Mouse (Mus musculus) hindbrain, embryonic 13.5 days (tissue): ENCODE data around the gene Radil. TPM values are rescaled to one million over a fixed set of nuclear protein-coding genes. Genes with fewer than 3 reads are reported as not detected.

Source experiments
- ATAC-seq: fragments of 200-750 bp; cut with Nextera tagmentation; 2 replicates; pipeline ENCODE4 v1.8.0; 2017; ENCODE audit warnings: moderate TSS enrichment; ENCODE audit not compliant: low FRiP score
- H3K27ac ChIP-seq: fragments of 300-500 bp; sonication (generic); 2 replicates; pipeline ENCODE4 v1.5.1; 2015; ENCODE audit warnings: inconsistent platforms, mild to moderate bottlenecking, moderate library complexity
- H3K27me3 ChIP-seq: fragments of 300-500 bp; sonication (generic); 2 replicates; pipeline ENCODE4 v1.6.1; 2015; ENCODE audit warnings: mild to moderate bottlenecking, inconsistent platforms
- H3K36me3 ChIP-seq: fragments of 300-500 bp; sonication (generic); 2 replicates; pipeline ENCODE4 v1.6.1; 2015; ENCODE audit warnings: mild to moderate bottlenecking, inconsistent platforms
- H3K4me1 ChIP-seq: fragments of 300-500 bp; sonication (generic); replicated peaks from 2 replicates; pipeline ENCODE4 v1.6.1; 2015; ENCODE audit warnings: inconsistent platforms
- H3K4me2 ChIP-seq: fragments of 300-500 bp; sonication (generic); 2 replicates; pipeline ENCODE4 v1.6.1; 2015; ENCODE audit warnings: inconsistent platforms, mild to moderate bottlenecking, moderate library complexity
- H3K4me3 ChIP-seq: fragments of 300-500 bp; sonication (generic); 2 replicates; pipeline ENCODE4 v1.5.1; 2015; ENCODE audit warnings: mild to moderate bottlenecking, inconsistent platforms
- H3K9ac ChIP-seq: fragments of 300-500 bp; sonication (generic); 2 replicates; pipeline ENCODE4 v1.6.1; 2015; ENCODE audit warnings: mild to moderate bottlenecking, inconsistent platforms
- H3K9me3 ChIP-seq: fragments of 300-500 bp; sonication (generic); 2 replicates; pipeline ENCODE4 v1.6.1; 2016; ENCODE audit warnings: inconsistent platforms
- WGBS: fragments of 180-500 bp; shearing (Covaris S2); methylation state at CpG from one replicate; pipeline ENCODE4 v1.1.7; 2015; 5-methylcytosine and 5-hydroxymethylcytosine counted together
- polyA plus RNA-seq: library from polyadenylated mRNA; unstranded; fragments of >200 nt; fragmentation: Nextera tagmentation; extraction: Ambion mirVana; gene quantifications from 2 replicates; pipeline ENCODE4 v1.2.1, GENCODE M21; 2015

Gene Radil
- polyA plus RNA-seq, 1 experiment from 2014 or later = 12.9 TPM

DNA sequence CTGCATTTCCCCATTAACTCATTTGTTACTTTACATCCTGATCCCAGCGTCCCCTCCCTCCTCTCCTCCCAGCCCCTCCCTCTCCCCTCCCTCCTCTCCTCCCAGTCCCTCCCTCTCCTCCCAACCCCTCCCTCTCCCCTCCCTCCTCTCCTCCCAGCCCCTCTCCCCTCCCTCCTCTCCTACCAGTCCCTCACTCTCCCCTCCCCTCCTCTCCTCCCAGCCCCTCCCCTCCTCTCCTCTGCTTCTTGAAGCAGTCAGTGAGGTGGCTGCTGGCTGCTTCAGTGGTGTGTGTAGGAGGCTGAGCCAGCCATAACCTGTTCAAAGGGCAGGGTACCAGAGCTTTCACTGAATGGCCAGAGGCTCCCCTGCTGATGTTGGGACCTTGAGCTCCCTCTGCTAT is 99.1 kb downstream of the Radil start:
- WGBS = 6% methylated on average over 1 of the region's 1 CpGs
- ATAC-seq = no peak
- H3K4me1 ChIP-seq = peaks cover 14% of the 10 kb centered on the region
- no peaks in the 10 kb centered on the region for H3K27me3 ChIP-seq
- no peak overlapping the region for H3K9ac ChIP-seq
- H3K27ac ChIP-seq = no peak overlapping the region
- peaks cover 68% of the 10 kb centered on the region for H3K36me3 ChIP-seq
- no peak overlapping the region for H3K4me2 ChIP-seq
- H3K4me3 ChIP-seq = no peak overlapping the region
- H3K9me3 ChIP-seq = no peaks in the 10 kb centered on the region

DNA sequence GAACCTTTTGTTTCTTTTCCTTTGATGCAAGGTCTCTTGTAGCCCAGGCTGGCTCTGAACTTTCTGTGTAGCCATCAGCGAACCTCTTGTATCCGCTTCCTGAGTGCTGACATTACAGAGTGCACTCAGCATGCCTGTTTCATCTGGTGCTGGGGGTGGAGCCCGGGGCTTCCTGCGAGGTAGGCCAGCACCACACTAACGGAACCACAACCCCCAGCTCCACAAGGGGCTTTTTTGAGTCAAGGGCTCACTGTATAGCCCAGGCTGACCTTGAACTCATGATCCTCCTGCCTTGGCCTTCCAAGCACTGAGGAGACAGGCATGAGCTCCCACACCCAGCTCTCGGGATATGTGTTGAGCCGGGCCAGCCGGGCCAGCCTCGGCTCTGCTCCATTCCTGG is 100.1 kb downstream of the Radil start:
- no peak for ATAC-seq
- H3K9me3 ChIP-seq = no peaks in the 10 kb centered on the region
- H3K4me2 ChIP-seq = no peak overlapping the region
- no peak overlapping the region; the same call in none of the 2 replicates for H3K9ac ChIP-seq
- no peak overlapping the region for H3K4me3 ChIP-seq
- peaks cover 19% of the 10 kb centered on the region for H3K4me1 ChIP-seq
- 89% methylated on average over 9 of the region's 9 CpGs for WGBS
- H3K27me3 ChIP-seq = no peaks in the 10 kb centered on the region
- H3K27ac ChIP-seq = peak overlapping the region; percentile 12; the same call in 1 of the 2 replicates
- H3K36me3 ChIP-seq = peaks cover 59% of the 10 kb centered on the region

DNA sequence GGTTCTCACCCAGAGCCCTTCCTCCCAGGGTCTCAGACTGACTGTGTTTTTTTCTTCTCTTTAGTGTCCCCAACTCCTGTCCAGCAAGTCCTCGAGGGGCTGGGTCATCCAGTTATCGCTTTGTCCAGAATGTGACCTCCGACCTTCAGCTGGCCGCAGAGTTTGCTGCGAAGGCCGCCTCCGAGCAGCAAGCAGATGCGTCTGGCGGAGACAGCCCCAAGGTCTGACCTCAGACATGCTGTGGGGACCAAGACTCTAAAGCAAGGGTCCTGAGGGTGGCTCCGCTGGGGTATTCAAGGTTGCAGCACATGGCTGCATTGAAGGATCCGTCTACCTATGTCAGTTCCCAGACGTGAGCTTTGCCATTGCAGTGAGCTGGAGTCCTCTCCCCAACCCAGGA is 102.3 kb downstream of the Radil start:
- 45% methylated on average over 12 of the region's 12 CpGs for whole genome bisulfite sequencing

DNA sequence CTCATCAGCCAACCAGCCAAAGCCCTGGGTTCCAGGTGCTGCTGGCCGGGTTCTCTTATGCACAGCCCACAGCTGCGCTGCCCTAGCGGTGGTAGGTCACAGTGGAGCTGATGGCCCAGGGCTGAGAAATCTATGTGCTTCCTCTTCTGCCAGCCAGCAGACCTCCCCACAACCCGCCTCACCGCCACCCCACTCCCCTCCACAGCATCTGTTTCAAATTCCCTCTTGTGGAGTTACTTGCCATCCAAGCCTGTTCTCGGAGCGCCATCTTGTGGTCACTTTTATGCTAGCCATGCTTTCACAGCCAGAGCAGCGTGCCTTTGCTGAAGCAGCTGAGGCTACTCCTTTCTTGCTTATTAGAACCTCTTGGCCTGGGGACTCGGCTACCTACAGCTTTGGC is 102.8 kb downstream of the Radil start:
- H3K9me3 ChIP-seq = no peaks in the 10 kb centered on the region
- peak; percentile 70 for ATAC-seq
- H3K4me1 ChIP-seq = peaks cover 45% of the 10 kb centered on the region
- H3K36me3 ChIP-seq = peaks cover 33% of the 10 kb centered on the region
- H3K9ac ChIP-seq = peak overlapping the region; percentile 40; the same call in 1 of the 2 replicates
- peak overlapping the region; percentile 72 for H3K27ac ChIP-seq
- H3K4me2 ChIP-seq = no peak overlapping the region
- no peaks in the 10 kb centered on the region for H3K27me3 ChIP-seq
- H3K4me3 ChIP-seq = no peak overlapping the region
- WGBS = 6% methylated on average over 9 of the region's 9 CpGs

More for the DNA sequence above, 102.3 kb downstream of the Radil start:
- no peak overlapping the region for H3K4me3 ChIP-seq
- H3K27ac ChIP-seq = no peak overlapping the region
- no peak overlapping the region for H3K4me2 ChIP-seq
- no peak for ATAC-seq
- H3K27me3 ChIP-seq = no peaks in the 10 kb centered on the region
- H3K9me3 ChIP-seq = no peaks in the 10 kb centered on the region
- H3K4me1 ChIP-seq = peaks cover 40% of the 10 kb centered on the region
- H3K36me3 ChIP-seq = peaks cover 39% of the 10 kb centered on the region
- no peak overlapping the region for H3K9ac ChIP-seq

DNA sequence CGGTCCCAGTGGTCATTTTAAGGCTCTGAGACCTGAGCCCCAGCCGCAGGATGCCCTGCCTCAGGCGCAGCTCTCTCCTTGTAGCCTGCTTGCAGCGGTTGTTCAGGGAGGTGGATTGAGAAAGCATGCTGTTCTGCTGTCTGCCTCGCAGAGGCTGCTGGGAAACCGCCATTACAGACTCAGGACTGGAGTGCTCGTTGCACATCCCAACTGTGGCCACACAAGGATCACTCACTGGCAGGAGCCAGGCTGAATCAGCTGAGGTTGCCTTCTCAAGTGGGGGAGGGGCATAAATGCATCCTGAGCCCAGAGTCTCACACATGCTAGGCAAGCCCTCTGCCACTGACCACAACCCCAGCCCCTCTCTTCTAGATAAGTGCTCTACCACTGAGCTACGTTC is 105.2 kb downstream of the Radil start:
- H3K4me3 ChIP-seq = no peak overlapping the region
- H3K27me3 ChIP-seq = no peaks in the 10 kb centered on the region
- peak overlapping the region; percentile 51; the same call in 1 of the 2 replicates for H3K9ac ChIP-seq
- no peak overlapping the region for H3K4me2 ChIP-seq
- H3K4me1 ChIP-seq = peaks cover 64% of the 10 kb centered on the region
- no peak for ATAC-seq
- peak overlapping the region; percentile 71 for H3K27ac ChIP-seq
- WGBS = 47% methylated on average over 8 of the region's 8 CpGs
- no peaks in the 10 kb centered on the region for H3K9me3 ChIP-seq
- peaks cover 18% of the 10 kb centered on the region for H3K36me3 ChIP-seq

DNA sequence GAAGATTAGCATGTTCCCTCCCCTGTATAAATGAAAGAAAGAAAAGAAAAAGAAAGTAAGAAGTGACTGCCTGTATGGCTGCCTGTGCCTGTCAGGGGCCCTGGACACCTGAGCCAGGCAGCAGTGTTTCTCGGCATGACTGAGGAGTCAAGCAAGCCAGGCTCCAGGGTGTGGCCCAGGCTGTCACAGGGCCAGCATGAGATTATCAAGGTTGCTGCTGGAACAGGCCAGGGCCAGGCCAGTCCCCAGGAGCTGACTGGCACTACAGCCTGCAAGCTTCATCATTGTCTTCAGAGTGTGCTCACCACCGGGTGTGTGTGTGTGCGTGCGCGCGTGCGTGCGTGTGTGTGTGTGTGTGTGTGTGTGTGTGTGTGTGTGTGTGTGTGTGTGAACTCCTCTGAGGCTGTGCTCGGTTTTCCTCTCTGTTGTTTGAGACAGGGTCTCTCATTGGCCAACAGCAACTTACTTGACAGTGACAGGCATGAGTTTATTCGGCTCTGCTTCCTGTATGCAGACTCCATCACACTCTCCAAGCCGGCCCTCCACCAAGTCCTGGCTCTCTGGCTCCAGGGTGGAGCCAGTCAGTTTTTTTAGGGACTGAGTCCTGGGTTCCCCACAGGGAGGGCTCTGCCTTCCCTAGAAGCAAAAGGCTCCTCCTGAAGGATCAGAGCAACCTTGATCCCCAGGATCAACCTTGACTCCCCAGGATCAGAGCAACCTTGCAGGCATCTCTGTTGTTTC is 105.9 kb downstream of the Radil start:
- H3K27ac ChIP-seq = peak overlapping the region; percentile 71
- peak overlapping the region; percentile 51; the same call in 1 of the 2 replicates for H3K9ac ChIP-seq
- H3K4me2 ChIP-seq = no peak overlapping the region
- 68% methylated on average over 11 of the region's 11 CpGs for WGBS
- H3K27me3 ChIP-seq = no peaks in the 10 kb centered on the region
- peaks cover 11% of the 10 kb centered on the region for H3K36me3 ChIP-seq
- H3K9me3 ChIP-seq = no peaks in the 10 kb centered on the region
- peaks cover 71% of the 10 kb centered on the region for H3K4me1 ChIP-seq
- no peak overlapping the region for H3K4me3 ChIP-seq
- no peak for ATAC-seq

DNA sequence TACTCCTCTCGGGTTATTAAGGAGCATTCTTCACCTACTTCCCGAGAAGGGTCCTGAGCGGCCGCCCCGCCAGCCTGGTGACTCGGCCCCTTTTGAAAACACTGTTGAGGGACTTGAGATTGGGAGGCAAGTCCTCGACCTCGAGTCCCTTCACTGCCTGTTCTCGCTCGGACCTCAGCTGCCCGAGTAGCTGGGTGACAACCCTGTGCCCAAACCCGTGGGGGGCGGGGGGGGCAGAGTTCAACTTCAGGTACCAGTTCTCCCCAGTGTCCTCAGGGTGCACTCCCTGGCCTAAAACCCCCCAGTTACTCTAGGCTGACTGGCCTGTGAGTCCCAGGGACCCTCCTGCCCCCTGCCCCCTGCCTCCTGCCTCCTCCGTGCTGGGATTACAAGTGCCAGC is 106.9 kb downstream of the Radil start:
- H3K27ac ChIP-seq = no peak overlapping the region
- WGBS = 78% methylated on average over 14 of the region's 14 CpGs
- no peak overlapping the region for H3K4me3 ChIP-seq
- no peak for ATAC-seq
- no peak overlapping the region for H3K4me2 ChIP-seq
- peaks cover 81% of the 10 kb centered on the region for H3K4me1 ChIP-seq
- H3K27me3 ChIP-seq = no peaks in the 10 kb centered on the region
- H3K9ac ChIP-seq = no peak overlapping the region
- no peaks in the 10 kb centered on the region for H3K9me3 ChIP-seq
- H3K36me3 ChIP-seq = peaks cover 2% of the 10 kb centered on the region; the same call in 1 of the 2 replicates

DNA sequence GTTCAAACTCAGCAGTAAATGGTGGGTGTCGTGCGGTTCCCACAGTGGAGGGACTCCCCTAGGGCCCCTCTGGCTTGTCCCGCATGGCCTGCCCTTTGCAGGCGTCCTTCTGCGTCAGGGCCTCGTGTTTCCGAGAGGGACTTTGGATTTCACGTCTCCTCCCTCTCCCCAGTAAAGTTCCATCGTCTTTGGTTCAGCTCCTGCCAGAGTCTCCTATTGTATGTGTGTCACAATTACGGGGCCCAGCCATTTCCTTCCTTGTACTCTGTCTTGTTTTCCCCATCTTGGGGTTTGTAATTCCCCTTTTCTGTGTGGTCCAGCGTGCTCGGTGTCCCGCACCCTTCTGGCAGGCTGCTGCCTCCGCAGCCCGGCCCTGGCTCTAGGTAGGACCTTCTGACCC is 107.4 kb downstream of the Radil start:
- 58% methylated on average over 15 of the region's 15 CpGs for WGBS
- ATAC-seq = no peak
- no peak overlapping the region for H3K4me2 ChIP-seq
- H3K27ac ChIP-seq = no peak overlapping the region
- no peaks in the 10 kb centered on the region for H3K27me3 ChIP-seq
- 0 out of 2 replicates have a peak, but pooled peaks cover 3% of the 10 kb centered on the region for H3K36me3 ChIP-seq
- H3K9ac ChIP-seq = no peak overlapping the region; the same call in 1 of the 2 replicates
- no peaks in the 10 kb centered on the region for H3K9me3 ChIP-seq
- H3K4me1 ChIP-seq = peaks cover 83% of the 10 kb centered on the region
- no peak overlapping the region for H3K4me3 ChIP-seq

DNA sequence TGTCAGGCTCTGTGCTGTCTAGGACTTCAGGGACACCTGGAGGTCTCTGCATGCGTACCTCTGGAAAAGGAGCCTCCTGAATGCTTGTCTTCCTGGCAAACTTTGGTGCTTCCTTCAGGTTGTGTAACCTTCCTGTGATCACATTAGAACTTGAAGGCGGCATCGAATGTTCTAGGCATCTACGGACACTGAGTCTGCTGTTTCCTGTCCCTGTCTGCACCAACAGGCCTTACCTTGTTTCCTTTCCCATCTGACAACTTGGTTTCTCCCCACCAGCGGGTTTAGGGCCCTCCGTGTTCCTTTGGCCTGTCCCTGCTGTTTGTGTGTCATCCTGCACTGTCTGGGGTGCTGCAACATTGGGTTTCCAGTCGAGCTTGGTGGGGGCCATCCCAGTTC is 108.9 kb downstream of the Radil start:
- no peak overlapping the region for H3K9ac ChIP-seq
- no peak for ATAC-seq
- H3K27ac ChIP-seq = peak overlapping the region; percentile 84; the same call in 1 of the 2 replicates
- H3K36me3 ChIP-seq = 0 out of 2 replicates have a peak, but pooled peaks cover 12% of the 10 kb centered on the region
- no peak overlapping the region for H3K4me3 ChIP-seq
- H3K27me3 ChIP-seq = no peaks in the 10 kb centered on the region
- 89% methylated on average over 7 of the region's 7 CpGs for WGBS
- peaks cover 73% of the 10 kb centered on the region for H3K4me1 ChIP-seq
- no peak overlapping the region for H3K4me2 ChIP-seq
- no peaks in the 10 kb centered on the region for H3K9me3 ChIP-seq

DNA sequence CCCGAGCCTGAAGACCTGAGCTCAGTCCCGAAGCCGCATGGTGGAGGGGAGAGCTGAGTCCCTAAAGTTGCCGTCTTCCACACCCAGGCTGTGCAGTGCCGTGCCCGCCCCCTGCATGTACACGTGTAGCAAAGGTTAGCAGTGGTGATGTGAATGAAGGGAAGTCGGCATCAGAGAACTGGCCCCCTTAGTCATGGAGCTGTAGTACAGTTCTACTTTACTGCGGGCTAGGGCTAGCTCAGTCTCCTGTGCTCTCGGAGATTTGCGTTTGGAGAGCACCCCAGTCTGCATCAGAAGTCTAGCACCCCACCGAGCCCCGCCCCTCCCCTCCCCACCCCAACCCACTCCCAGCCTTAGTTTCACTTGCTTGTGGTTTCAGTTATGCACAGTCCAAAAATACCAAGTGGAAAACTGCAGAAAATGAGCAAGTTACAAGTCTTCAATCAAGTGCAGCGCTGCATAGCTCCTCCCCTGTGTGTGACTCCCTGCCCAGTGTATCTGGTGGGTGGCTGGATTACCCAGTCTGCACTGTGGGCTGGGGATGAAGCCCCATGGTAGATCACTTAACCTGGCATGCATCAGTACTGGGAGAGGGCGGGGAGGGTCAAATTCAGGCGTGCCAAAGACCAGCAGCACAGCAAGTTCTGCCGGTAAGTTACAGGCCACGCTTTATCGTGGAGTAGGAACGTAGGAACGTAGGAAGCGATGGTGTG is 109.4 kb downstream of the Radil start:
- no peak for ATAC-seq
- H3K9me3 ChIP-seq = no peaks in the 10 kb centered on the region
- H3K27ac ChIP-seq = peak overlapping the region; percentile 84
- WGBS = 53% methylated on average over 22 of the region's 22 CpGs
- H3K4me3 ChIP-seq = 0 out of 2 replicates have a peak overlapping the region, but pooled peaks have one; percentile 20
- peak overlapping the region; percentile 49 for H3K4me2 ChIP-seq
- peaks cover 73% of the 10 kb centered on the region for H3K4me1 ChIP-seq
- H3K9ac ChIP-seq = peak overlapping the region; percentile 46; the same call in 1 of the 2 replicates
- H3K36me3 ChIP-seq = peaks cover 16% of the 10 kb centered on the region
- H3K27me3 ChIP-seq = no peaks in the 10 kb centered on the region

DNA sequence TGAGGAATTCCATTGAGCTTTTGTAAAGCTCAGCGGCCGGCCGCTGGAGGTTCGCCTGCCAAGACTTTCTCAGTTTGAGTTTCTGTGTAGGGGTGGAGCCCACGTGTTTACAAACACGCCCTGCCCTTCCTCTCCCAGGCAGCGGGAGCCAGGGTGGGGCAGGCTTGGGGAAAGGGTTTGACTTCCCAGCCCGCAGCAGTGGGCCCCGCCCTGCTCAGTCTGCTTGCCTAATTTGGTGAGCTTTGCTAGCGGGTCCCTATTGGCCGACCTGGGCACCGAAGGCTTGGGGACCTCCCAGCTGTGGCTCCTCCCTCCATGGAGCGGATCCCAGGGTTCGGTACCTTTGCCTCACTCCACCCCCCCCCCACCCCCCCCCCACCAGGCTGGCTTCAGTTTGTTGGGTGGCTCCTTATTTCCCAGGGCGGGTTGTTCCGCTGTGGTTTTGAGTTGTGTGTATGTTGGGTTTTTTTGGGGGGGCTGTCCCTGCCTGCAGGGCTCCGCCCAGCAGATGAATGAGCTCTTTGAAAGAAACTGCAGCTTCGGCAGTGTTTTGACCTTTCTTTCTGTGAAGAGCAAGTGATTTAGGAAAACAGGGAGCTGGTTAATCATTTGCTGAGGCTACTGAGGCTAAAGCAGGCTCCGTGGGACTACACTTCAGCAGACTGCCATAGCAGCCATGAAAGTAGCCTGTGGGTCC is 110.3 kb downstream of the Radil start:
- Histone ChIP-seq H3K27ac (peak overlapping the region; percentile 84), H3K4me3 (peak overlapping the region; percentile 20), H3K4me2 (peak overlapping the region; percentile 49), H3K9ac (peak overlapping the region; percentile 46), H3K27me3 (no peaks in the 10 kb centered on the region), H3K4me1 (peaks cover 66% of the 10 kb centered on the region), H3K36me3 (peaks cover 25% of the 10 kb centered on the region), H3K9me3 (no peaks in the 10 kb centered on the region)
- ATAC-seq = peak; percentile 88
- WGBS = 1% methylated on average over 18 of the region's 19 CpGs

DNA sequence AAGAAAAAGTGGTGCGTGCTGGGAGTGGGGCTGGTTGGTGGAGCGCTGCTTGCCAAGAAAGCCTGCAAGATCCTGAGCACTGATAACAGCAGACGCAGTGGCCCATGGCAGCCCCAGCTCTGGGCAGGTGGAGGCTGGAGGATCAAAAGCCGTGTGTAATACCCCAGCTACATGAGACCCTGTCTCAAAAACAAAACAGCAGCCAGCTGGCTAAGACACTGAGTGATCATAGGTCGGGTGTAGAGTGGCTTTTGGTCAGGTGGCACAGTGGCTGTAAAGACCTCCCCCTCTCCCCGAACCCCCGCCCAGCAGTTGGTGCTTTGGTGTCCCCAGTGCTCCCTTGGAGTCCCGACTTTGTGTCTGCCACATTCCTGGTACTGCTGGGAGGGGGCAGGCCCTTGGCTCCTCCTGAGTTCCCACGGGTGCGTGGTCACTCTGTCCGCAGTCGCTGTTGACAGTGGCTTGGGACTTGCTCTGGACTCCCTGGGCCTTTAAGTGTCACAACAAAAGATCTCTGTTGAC is 110.9 kb downstream of the Radil start:
- Histone ChIP-seq H3K27me3 (no peaks in the 10 kb centered on the region), H3K4me1 (peaks cover 60% of the 10 kb centered on the region), H3K36me3 (peaks cover 31% of the 10 kb centered on the region), H3K9me3 (no peaks in the 10 kb centered on the region), H3K9ac (peak overlapping the region; percentile 56), H3K27ac (peak overlapping the region; percentile 84), H3K4me2 (peak overlapping the region; percentile 49), H3K4me3 (peak overlapping the region; percentile 20)
- 2% methylated on average over 12 of the region's 12 CpGs for WGBS
- peak; percentile 74 for ATAC-seq
